Mouse (Mus musculus) heart, postnatal 0 days (tissue): ENCODE results near the gene Pparg.

Experiments used
- CTCF ChIP-seq: IDR thresholded peaks from 2 replicates; pipeline ENCODE4 v1.5.1; 2016; ENCODE audit warnings: antibody characterized with exemption, control low read depth, low read depth
- EP300 ChIP-seq: IDR thresholded peaks from 2 replicates; pipeline ENCODE4 v1.6.1; 2016; ENCODE audit warnings: antibody characterized with exemption, low read depth

DNA sequence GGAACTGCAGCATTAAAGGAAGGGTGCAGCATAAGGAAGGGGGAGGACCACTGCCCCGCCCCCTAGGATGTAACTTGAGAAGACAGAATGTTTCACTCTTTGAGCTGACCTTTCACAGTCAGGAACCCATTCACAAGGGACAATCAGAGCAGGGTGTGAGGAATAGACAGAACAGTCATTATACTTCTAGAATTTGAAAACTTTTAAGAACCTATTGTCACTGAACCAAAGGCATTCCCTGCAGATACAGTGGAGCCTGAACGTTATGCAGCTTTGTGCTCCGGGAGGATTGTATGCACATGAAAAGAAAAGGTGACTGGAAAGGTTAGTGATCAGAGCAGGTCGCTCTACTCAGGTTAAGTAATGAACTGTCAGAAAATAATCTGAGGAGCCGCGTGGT, 25.2 kb upstream of the Pparg start:
- TF ChIP-seq CTCF = no peak
- TF ChIP-seq EP300 = no peak
